Mouse (Mus musculus): ENCODE data around the gene C330021F23Rik. TPM values are rescaled to one million over a fixed set of nuclear protein-coding genes. Genes with fewer than 3 reads are reported as not detected.

Gene C330021F23Rik
- total and polyA plus RNA-seq, 2 experiments from 2014 or later = 1.9 to 2.0 TPM

DNA sequence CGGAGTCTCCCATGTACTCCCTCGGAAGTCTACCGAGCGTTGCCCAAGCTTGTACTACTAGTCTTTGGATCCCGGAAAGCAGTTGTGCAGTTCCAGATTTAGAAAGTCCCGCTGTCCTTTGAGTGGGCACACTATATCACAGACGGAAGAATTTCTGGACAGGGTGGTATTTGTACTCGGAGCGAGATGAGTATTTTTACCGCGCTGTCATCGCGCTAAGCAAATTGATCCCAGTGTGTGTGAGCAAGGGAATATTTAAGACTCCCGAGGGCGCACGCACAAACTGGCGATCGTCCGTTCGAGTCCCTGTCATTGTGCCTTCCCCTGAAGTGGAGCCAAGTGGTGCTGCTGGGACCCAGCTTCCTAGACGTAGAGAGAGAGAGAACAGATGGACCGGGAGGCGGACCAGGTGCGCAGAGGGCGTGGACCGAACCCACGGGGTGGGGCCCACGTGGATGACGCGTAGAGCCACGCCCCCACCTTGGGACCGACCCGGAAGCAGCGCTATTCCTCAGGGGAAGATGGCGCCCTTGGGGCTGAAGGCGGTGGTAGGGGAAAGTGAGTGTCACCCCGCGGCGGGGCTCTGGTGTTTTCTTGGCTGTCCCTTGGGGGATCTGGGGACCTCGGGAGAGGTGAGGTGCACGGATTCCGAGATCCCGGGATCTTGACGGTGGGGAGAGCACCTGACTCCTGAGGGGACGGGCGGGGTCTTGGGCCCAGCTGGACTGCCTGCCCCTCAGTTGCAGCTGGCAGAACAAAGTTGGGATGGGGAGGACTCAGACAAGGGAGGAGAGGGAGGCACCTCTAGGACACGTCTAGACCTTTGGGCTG, 63.1 kb downstream of the C330021F23Rik start, which contains the start of gene Stxbp2:
TSS of gene Stxbp2 (plus strand) at position 309 of the 831 bp plus-strand sequence.
- Histone ChIP-seq H3K4me2 (ENCODE audit: low read depth, low read length) (peak within 1 kb of the TSS; percentile 76), H3K9me3 (replicated peaks; ENCODE audit: control insufficient read depth, low read length) (no peaks in the 10 kb centered on the region), H3K4me3 (ENCODE audit: low read depth, low read length) (peak within 1 kb of the TSS; percentile 55), H3K9ac (replicated peaks; ENCODE audit: low read depth, low read length) (peak within 1 kb of the TSS; percentile 56), H3K27ac (ENCODE audit: low read depth) (no peak within 1 kb of the TSS), H3K4me1 (ENCODE audit: control insufficient read depth, insufficient read depth) (0 out of 2 replicates have a peak, but pooled peaks cover 7% of the 10 kb centered on the region), H3K36me3 (replicated peaks; ENCODE audit: control insufficient read depth, insufficient read depth, low read length) (no peaks in the 10 kb centered on the region), H3K27me3 (ENCODE audit: control insufficient read depth, insufficient read depth, low read length) (no peaks in the 10 kb centered on the region)
- WGBS = 3% methylated on average over 47 of the region's 47 CpGs
- DNase-seq (ENCODE audit: low spot score) (peak; percentile 25), ATAC-seq (ENCODE audit: insufficient read depth, low read depth) (peak; percentile 84)
- TF ChIP-seq CTCF (IDR thresholded peaks at IDR 0.05; ENCODE audit: low read depth) (no peak), EP300 (IDR thresholded peaks at IDR 0.05; ENCODE audit: low read depth) (no peak)

- Histone ChIP-seq H3K9me3 (replicated peaks; ENCODE audit: control insufficient read depth, low read length) (no peaks in the 10 kb centered on the region), H3K4me2 (ENCODE audit: low read depth, low read length) (peak overlapping the region; percentile 76), H3K36me3 (replicated peaks; ENCODE audit: control insufficient read depth, insufficient read depth, low read length) (no peaks in the 10 kb centered on the region), H3K27ac (ENCODE audit: low read depth) (no peak overlapping the region), H3K27me3 (ENCODE audit: control insufficient read depth, insufficient read depth, low read length) (no peaks in the 10 kb centered on the region), H3K4me1 (ENCODE audit: control insufficient read depth, insufficient read depth) (0 out of 2 replicates have a peak, but pooled peaks cover 7% of the 10 kb centered on the region), H3K4me3 (ENCODE audit: low read depth, low read length) (peak overlapping the region; percentile 55), H3K9ac (replicated peaks; ENCODE audit: low read depth, low read length) (peak overlapping the region; percentile 56)
- no peak for ATAC-seq (ENCODE audit: insufficient read depth, low read depth)
- no peak for TF ChIP-seq EP300 (IDR thresholded peaks at IDR 0.05; ENCODE audit: low read depth)
- TF ChIP-seq CTCF (IDR thresholded peaks at IDR 0.05; ENCODE audit: low read depth) = no peak
- no peak for DNase-seq (ENCODE audit: low spot score)
- 11% methylated on average over 8 of the region's 8 CpGs for WGBS
These were observed 63.7 kb downstream of the C330021F23Rik start for GRCm38 (mm10) chr8:3631478-3631875.

Other genes starting within 250 kb of the C330021F23Rik start
- 0.89 TPM in 1 of 2 replicates, not detected in the other for gene A430078G23Rik, start 214.6 kb upstream of the C330021F23Rik start, total RNA-seq (2014; rRNA removed; ENCODE audit: low replicate concordance)
- gene A430078G23Rik, start 214.6 kb upstream of the C330021F23Rik start, polyA plus RNA-seq (2015; fragmentation: Nextera tagmentation; extraction: Ambion mirVana) = not detected in 2 replicates
- gene Arhgef18, start 175.0 kb upstream of the C330021F23Rik start, total RNA-seq (2014; rRNA removed; ENCODE audit: low replicate concordance) = 12.6 and 28.8 TPM in 2 replicates
- 2.8 and 3.4 TPM in 2 replicates for gene Arhgef18, start 175.0 kb upstream of the C330021F23Rik start, polyA plus RNA-seq (2015; fragmentation: Nextera tagmentation; extraction: Ambion mirVana)
- 8.9 and 14.1 TPM in 2 replicates for gene Pex11g, start 100.3 kb upstream of the C330021F23Rik start, total RNA-seq (2014; rRNA removed; ENCODE audit: low replicate concordance)
- 6.8 and 7.3 TPM in 2 replicates for gene Pex11g, start 100.3 kb upstream of the C330021F23Rik start, polyA plus RNA-seq (2015; fragmentation: Nextera tagmentation; extraction: Ambion mirVana)
- not detected in 2 replicates for gene Tex45, start 97.1 kb upstream of the C330021F23Rik start, total RNA-seq (2014; rRNA removed; ENCODE audit: low replicate concordance)
- gene Tex45, start 97.1 kb upstream of the C330021F23Rik start, polyA plus RNA-seq (2015; fragmentation: Nextera tagmentation; extraction: Ambion mirVana) = not detected in 2 replicates
- gene Zfp358, start 74.9 kb upstream of the C330021F23Rik start, total RNA-seq (2014; rRNA removed; ENCODE audit: low replicate concordance) = 59.7 and 70.8 TPM in 2 replicates
- gene Zfp358, start 74.9 kb upstream of the C330021F23Rik start, polyA plus RNA-seq (2015; fragmentation: Nextera tagmentation; extraction: Ambion mirVana) = 25.0 and 25.7 TPM in 2 replicates
- gene Mcoln1, start 67.5 kb upstream of the C330021F23Rik start, total RNA-seq (2014; rRNA removed; ENCODE audit: low replicate concordance) = 47.6 and 56.5 TPM in 2 replicates
- gene Mcoln1, start 67.5 kb upstream of the C330021F23Rik start, polyA plus RNA-seq (2015; fragmentation: Nextera tagmentation; extraction: Ambion mirVana) = 32.7 and 32.9 TPM in 2 replicates
- gene Pnpla6, start 52.6 kb upstream of the C330021F23Rik start, total RNA-seq (2014; rRNA removed; ENCODE audit: low replicate concordance) = 15.9 and 41.7 TPM in 2 replicates
- gene Pnpla6, start 52.6 kb upstream of the C330021F23Rik start, polyA plus RNA-seq (2015; fragmentation: Nextera tagmentation; extraction: Ambion mirVana) = 7.9 and 8.4 TPM in 2 replicates
- gene Camsap3, start 19.3 kb downstream of the C330021F23Rik start, total RNA-seq (2014; rRNA removed; ENCODE audit: low replicate concordance) = 2.1 and 7.9 TPM in 2 replicates
- 0.33 and 0.43 TPM in 2 replicates for gene Camsap3, start 19.3 kb downstream of the C330021F23Rik start, polyA plus RNA-seq (2015; fragmentation: Nextera tagmentation; extraction: Ambion mirVana)
- gene Xab2, start 53.3 kb downstream of the C330021F23Rik start, total RNA-seq (2014; rRNA removed; ENCODE audit: low replicate concordance) = 26.8 and 27.0 TPM in 2 replicates
- 20.0 TPM in 2 replicates for gene Xab2, start 53.3 kb downstream of the C330021F23Rik start, polyA plus RNA-seq (2015; fragmentation: Nextera tagmentation; extraction: Ambion mirVana)
- 2.4 and 14.4 TPM in 2 replicates for gene Pet100, start 53.6 kb downstream of the C330021F23Rik start, total RNA-seq (2014; rRNA removed; ENCODE audit: low replicate concordance)
- 112 and 121 TPM in 2 replicates for gene Pet100, start 53.6 kb downstream of the C330021F23Rik start, polyA plus RNA-seq (2015; fragmentation: Nextera tagmentation; extraction: Ambion mirVana)
- not detected in 2 replicates for gene Pcp2, start 57.6 kb downstream of the C330021F23Rik start, total RNA-seq (2014; rRNA removed; ENCODE audit: low replicate concordance)
- not detected in 2 replicates for gene Pcp2, start 57.6 kb downstream of the C330021F23Rik start, polyA plus RNA-seq (2015; fragmentation: Nextera tagmentation; extraction: Ambion mirVana)
- 15.2 and 30.5 TPM in 2 replicates for gene Stxbp2, start 63.0 kb downstream of the C330021F23Rik start, total RNA-seq (2014; rRNA removed; ENCODE audit: low replicate concordance)
- 13.8 and 14.5 TPM in 2 replicates for gene Stxbp2, start 63.0 kb downstream of the C330021F23Rik start, polyA plus RNA-seq (2015; fragmentation: Nextera tagmentation; extraction: Ambion mirVana)
- gene Retn, start 87.8 kb downstream of the C330021F23Rik start, total RNA-seq (2014; rRNA removed; ENCODE audit: low replicate concordance) = not detected in 2 replicates
- not detected in 2 replicates for gene Retn, start 87.8 kb downstream of the C330021F23Rik start, polyA plus RNA-seq (2015; fragmentation: Nextera tagmentation; extraction: Ambion mirVana)
- not detected in 2 replicates for gene Mcemp1, start 97.8 kb downstream of the C330021F23Rik start, total RNA-seq (2014; rRNA removed; ENCODE audit: low replicate concordance)
- gene Mcemp1, start 97.8 kb downstream of the C330021F23Rik start, polyA plus RNA-seq (2015; fragmentation: Nextera tagmentation; extraction: Ambion mirVana) = 0.27 and 0.30 TPM in 2 replicates
- gene Fcor, start 104.4 kb downstream of the C330021F23Rik start, total RNA-seq (2014; rRNA removed; ENCODE audit: low replicate concordance) = not detected in 2 replicates
- 1.3 and 1.7 TPM in 2 replicates for gene Fcor, start 104.4 kb downstream of the C330021F23Rik start, polyA plus RNA-seq (2015; fragmentation: Nextera tagmentation; extraction: Ambion mirVana)
- gene Trappc5, start 108.3 kb downstream of the C330021F23Rik start, total RNA-seq (2014; rRNA removed; ENCODE audit: low replicate concordance) = 31.1 and 38.0 TPM in 2 replicates
- gene Trappc5, start 108.3 kb downstream of the C330021F23Rik start, polyA plus RNA-seq (2015; fragmentation: Nextera tagmentation; extraction: Ambion mirVana) = 29.2 and 29.8 TPM in 2 replicates
- not detected in 2 replicates for gene Fcer2a, start 126.2 kb downstream of the C330021F23Rik start, total RNA-seq (2014; rRNA removed; ENCODE audit: low replicate concordance)
- gene Fcer2a, start 126.2 kb downstream of the C330021F23Rik start, polyA plus RNA-seq (2015; fragmentation: Nextera tagmentation; extraction: Ambion mirVana) = 0.11 TPM in 1 of 2 replicates, not detected in the other
- gene Clec4g, start 152.7 kb downstream of the C330021F23Rik start, total RNA-seq (2014; rRNA removed; ENCODE audit: low replicate concordance) = 5.6 TPM in 1 of 2 replicates, not detected in the other
- gene Clec4g, start 152.7 kb downstream of the C330021F23Rik start, polyA plus RNA-seq (2015; fragmentation: Nextera tagmentation; extraction: Ambion mirVana) = 1.9 and 2.5 TPM in 2 replicates
- not detected in 2 replicates for gene Cd209a, start 181.0 kb downstream of the C330021F23Rik start, total RNA-seq (2014; rRNA removed; ENCODE audit: low replicate concordance)
- not detected in 2 replicates for gene Cd209a, start 181.0 kb downstream of the C330021F23Rik start, polyA plus RNA-seq (2015; fragmentation: Nextera tagmentation; extraction: Ambion mirVana)

All from heart, postnatal 0 days (tissue).